Mouse (Mus musculus) embryonic fibroblast, embryonic 13.5 days (primary cell): Measurements from ENCODE around the gene Pramef12. TPM values are rescaled to one million over a fixed set of nuclear protein-coding genes. Genes with fewer than 3 reads are reported as not detected.
A peak's percentile ranks its signal among the peaks of the same experiment; 100 is the strongest.

Source experiments
- H3K27ac ChIP-seq: 2 replicates; pipeline ENCODE4 v1.5.1; 2012; ENCODE audit warnings: low read length, control low read depth, inconsistent platforms; ENCODE audit not compliant: insufficient read depth
- H3K4me1 ChIP-seq: 2 replicates; pipeline ENCODE4 v1.6.1; 2011; ENCODE audit warnings: low read length; ENCODE audit not compliant: control insufficient read depth, insufficient read depth
- H3K4me3 ChIP-seq: 2 replicates; pipeline ENCODE4 v1.5.1; 2011; ENCODE audit warnings: mild to moderate bottlenecking, control low read depth, low read length; ENCODE audit not compliant: insufficient read depth
- CTCF ChIP-seq: IDR thresholded peaks from 2 replicates; pipeline ENCODE4 v1.5.1; 2011; ENCODE audit warnings: mild to moderate bottlenecking, control low read depth, low read length, moderate library complexity, borderline replicate concordance; ENCODE audit not compliant: insufficient read depth
- POLR2A ChIP-seq: IDR thresholded peaks from 2 replicates; pipeline ENCODE4 v1.6.1; 2011; ENCODE audit warnings: low read depth, mild to moderate bottlenecking, control low read depth, low read length, moderate library complexity
- polyA plus RNA-seq: library from polyadenylated mRNA; stranded (reverse); fragments of >200 nt; gene quantifications from 2 replicates; pipeline ENCODE4 v1.2.4, GENCODE M21; 2011; ENCODE audit warnings: low read depth; ENCODE audit not compliant: missing spikeins, insufficient read length

Gene Pramef12
- not detected in 2 replicates for polyA plus RNA-seq

- TF ChIP-seq POLR2A, result no peak
- no peak for TF ChIP-seq CTCF
- Histone ChIP-seq H3K27ac (no peak within 1 kb of the TSS), H3K4me3 (no peak within 1 kb of the TSS)
These were observed at the start of gene Pramef12 for GRCm38 (mm10) chr4:144408290-144408689. Pramef12 (minus strand) TSS chr4:144408464.

GRCm38 (mm10) chr4:144453217-144453616 is 45.0 kb upstream of the Pramef12 start, which contains the start of gene Gm9944:
Gm9944 (minus strand) TSS chr4:144453317.
- Histone ChIP-seq H3K4me3 (no peak within 1 kb of the TSS), H3K4me1 (no peaks in the 10 kb centered on the region), H3K27ac (no peak within 1 kb of the TSS)
- TF ChIP-seq POLR2A (no peak), CTCF (no peak)

More at GRCm38 (mm10) chr4:144408290-144408689, at the start of gene Pramef12:
- no peaks in the 10 kb centered on the region for H3K4me1 ChIP-seq

- TF ChIP-seq POLR2A (no peak), CTCF (no peak)
- H3K4me3 ChIP-seq, result no peak overlapping the region
- no peak overlapping the region for H3K27ac ChIP-seq
- no peaks in the 10 kb centered on the region for H3K4me1 ChIP-seq
These were observed 40.3 kb upstream of the Pramef12 start for GRCm38 (mm10) chr4:144448546-144448945.

GRCm38 (mm10) chr4:144441582-144441981 is 33.3 kb upstream of the Pramef12 start:
- H3K4me1 ChIP-seq, result no peaks in the 10 kb centered on the region
- no peak overlapping the region for H3K27ac ChIP-seq
- no peak overlapping the region for H3K4me3 ChIP-seq
- no peak for TF ChIP-seq POLR2A
- no peak for TF ChIP-seq CTCF

- H3K4me1 ChIP-seq, result no peaks in the 10 kb centered on the region
- no peak for TF ChIP-seq POLR2A
- no peak for TF ChIP-seq CTCF
These were observed 32.8 kb upstream of the Pramef12 start for GRCm38 (mm10) chr4:144441095-144441494.

GRCm38 (mm10) chr4:144438672-144439071 is 30.4 kb upstream of the Pramef12 start, which contains the start of gene 1700012P22Rik:
1700012P22Rik (minus strand) TSS chr4:144438772.
- Histone ChIP-seq H3K4me1 (no peaks in the 10 kb centered on the region), H3K27ac (no peak within 1 kb of the TSS), H3K4me3 (no peak within 1 kb of the TSS)
- TF ChIP-seq CTCF (no peak), POLR2A (no peak)

More at GRCm38 (mm10) chr4:144441095-144441494, 32.8 kb upstream of the Pramef12 start:
- no peak overlapping the region for H3K4me3 ChIP-seq
- H3K27ac ChIP-seq, result no peak overlapping the region

GRCm38 (mm10) chr4:144433216-144433615 is 25.0 kb upstream of the Pramef12 start:
- no peak overlapping the region for H3K27ac ChIP-seq
- H3K4me1 ChIP-seq, result no peaks in the 10 kb centered on the region
- H3K4me3 ChIP-seq, result no peak overlapping the region
- TF ChIP-seq CTCF (no peak), POLR2A (no peak)

- TF ChIP-seq POLR2A (no peak), CTCF (no peak)
- no peak overlapping the region for H3K27ac ChIP-seq
- H3K4me3 ChIP-seq, result no peak overlapping the region
- H3K4me1 ChIP-seq, result no peaks in the 10 kb centered on the region
These were observed 22.5 kb upstream of the Pramef12 start for GRCm38 (mm10) chr4:144430723-144431122.

- Histone ChIP-seq H3K27ac (no peak overlapping the region), H3K4me1 (no peaks in the 10 kb centered on the region), H3K4me3 (no peak overlapping the region)
- TF ChIP-seq CTCF, result no peak
- no peak for TF ChIP-seq POLR2A
These were observed 20.6 kb upstream of the Pramef12 start for GRCm38 (mm10) chr4:144428868-144429267.

- Histone ChIP-seq H3K4me3 (no peak overlapping the region), H3K4me1 (no peaks in the 10 kb centered on the region), H3K27ac (no peak overlapping the region)
- TF ChIP-seq CTCF, result no peak
- no peak for TF ChIP-seq POLR2A
These were observed 16.3 kb upstream of the Pramef12 start for GRCm38 (mm10) chr4:144424590-144424989.

- no peak overlapping the region for H3K27ac ChIP-seq
- peak; percentile 23; the same call in 1 of the 2 replicates for TF ChIP-seq CTCF
- no peak for TF ChIP-seq POLR2A
These were observed 12.4 kb upstream of the Pramef12 start for GRCm38 (mm10) chr4:144420644-144421043.

More at GRCm38 (mm10) chr4:144420644-144421043, 12.4 kb upstream of the Pramef12 start:
- no peak overlapping the region for H3K4me3 ChIP-seq
- H3K4me1 ChIP-seq, result no peaks in the 10 kb centered on the region
